Comparison of ENCODE assay signal across 8 mouse cellular contexts in the genomic region with DNA sequence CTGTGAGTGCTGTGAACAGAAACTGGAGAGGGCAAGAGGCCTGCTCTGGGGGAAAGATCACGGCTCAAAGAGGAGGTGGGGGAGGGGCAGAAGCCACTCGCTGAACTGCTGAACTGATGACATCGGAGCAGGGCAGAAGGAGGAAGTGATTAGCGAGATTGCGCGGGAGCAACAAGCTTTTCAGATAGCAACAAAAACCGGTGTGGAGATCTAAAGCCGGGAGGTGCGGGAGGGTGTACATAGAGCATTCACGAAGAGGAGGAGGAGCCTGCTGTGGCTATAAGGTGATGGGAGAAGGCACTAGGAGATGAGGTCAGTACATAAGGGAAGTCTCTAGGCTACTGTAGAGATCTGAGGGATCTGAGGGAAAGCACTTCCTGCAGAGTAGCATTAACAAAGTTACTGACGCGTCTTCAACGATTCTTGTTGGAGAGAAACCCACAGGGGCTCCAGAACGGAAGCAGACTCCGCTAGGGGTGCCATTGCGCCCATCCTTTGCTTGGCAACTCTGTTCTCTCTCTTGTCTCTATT. TPM values are rescaled to one million over a fixed set of nuclear protein-coding genes. Genes with fewer than 3 reads are reported as not detected.
DNase-seq lines count a peak whose midpoint lies in the region; ATAC-seq lines count a peak whose summit lies in the region.

A gene (plus strand): TSS at position 206 of the 531 bp plus-strand sequence.

- DNase-seq in adrenal gland, postnatal 36 days = peak; percentile 31 to 72
- peak; percentile 52 for DNase-seq in gastrocnemius, postnatal 10 days
- peak; percentile 82 for DNase-seq in induced T-regulatory cell, adult 2 months (ENCODE audit: low read depth)
- DNase-seq in natural killer cell, adult 2 months (ENCODE audit: low spot score in 2 of 2) = peak; percentile 31 to 68
- peak; percentile 78 for DNase-seq in thymus, postnatal 25 days

- H3K27me3 ChIP-seq in erythroblast, embryonic 14.5 days (ENCODE audit: control insufficient read depth) = no peaks in the 10 kb centered on the region
- H3K27me3 ChIP-seq in liver, embryonic 15.5 days = no peaks in the 10 kb centered on the region

- H3K4me3 ChIP-seq in erythroblast, embryonic 14.5 days (replicated peaks) = peak within 1 kb of the TSS; percentile 28
- peak within 1 kb of the TSS; percentile 37 for H3K4me3 ChIP-seq in liver, embryonic 15.5 days (replicated peaks)

- no peak within 1 kb of the TSS for H3K9ac ChIP-seq in liver, embryonic 15.5 days

- no peak for ATAC-seq in erythroblast, adult 5-6 weeks (replicated peaks; ENCODE audit: low FRiP score, poor library complexity, severe bottlenecking)
- ATAC-seq in liver, embryonic 15.5 days (ENCODE audit: insufficient read depth) = peak; percentile 65

- H3K4me2 ChIP-seq in liver, embryonic 15.5 days = peak within 1 kb of the TSS; percentile 63

- no peaks in the 10 kb centered on the region for H3K36me3 ChIP-seq in erythroblast, embryonic 14.5 days (ENCODE audit: control insufficient read depth)
- H3K36me3 ChIP-seq in liver, embryonic 15.5 days (replicated peaks) = no peaks in the 10 kb centered on the region

- H3K27ac ChIP-seq in liver, embryonic 15.5 days (replicated peaks) = no peak within 1 kb of the TSS

- under 1% methylated on average over 16 of the region's 16 CpGs for WGBS in liver, embryonic 15.5 days (ENCODE audit: insufficient replicate concordance)

- H3K9me3 ChIP-seq in erythroblast, embryonic 14.5 days (ENCODE audit: control insufficient read depth, low read length) = no peaks in the 10 kb centered on the region
- no peaks in the 10 kb centered on the region for H3K9me3 ChIP-seq in liver, embryonic 15.5 days (replicated peaks)

- peaks cover 11% of the 10 kb centered on the region for H3K4me1 ChIP-seq in erythroblast, embryonic 14.5 days (ENCODE audit: control insufficient read depth)
- peaks cover 11% of the 10 kb centered on the region for H3K4me1 ChIP-seq in liver, embryonic 15.5 days (replicated peaks)

RNA-seq across cellular contexts. Expression of the gene that starts here (rescaled TPM):
- 0.46 and 0.77 TPM in 2 replicates for polyA plus RNA-seq in erythroblast, embryonic 14.5 days (2012)
- not detected in 2 replicates for total RNA-seq in erythroblast, adult 5-6 weeks (2015; ENCODE audit: low replicate concordance)
- not detected in 2 replicates for total RNA-seq in erythroblast, adult 5-6 weeks (2017; ENCODE audit: low replicate concordance)
- total RNA-seq in adrenal gland, postnatal 36 days (2021) = not detected
- not detected for total RNA-seq in gastrocnemius, postnatal 10 days (2021)
- polyA plus RNA-seq in liver, embryonic 15.5 days (2015; fragmentation: Nextera tagmentation; extraction: Ambion mirVana) = 6.1 and 7.0 TPM in 2 replicates

Comparison
In these comparisons a context has a peak if more than half of its experiments do, and no peak if none do; other contexts are left out.
1. Peak in DNase-seq in adrenal gland, postnatal 36 days; RNA of the gene not detected or under 1 TPM.
2. Peak in DNase-seq in gastrocnemius, postnatal 10 days; RNA of the gene not detected or under 1 TPM.